Mouse (Mus musculus) neural tube, embryonic 14.5 days (tissue): ENCODE measurements around the gene Gm28539. TPM values are rescaled to one million over a fixed set of nuclear protein-coding genes. Genes with fewer than 3 reads are reported as not detected.
A peak's percentile ranks its signal among the peaks of the same experiment; 100 is the strongest.
"Not testable (repeated sequence)": the region's sequence is repeated elsewhere in the genome, so short reads cannot be mapped to it uniquely, and the experiment has no call there.

Experiments
- ATAC-seq: fragments of 200-750 bp; cut with Nextera tagmentation; 2 replicates; pipeline ENCODE4 v1.8.0; 2017; ENCODE audit warnings: low read depth, mild to moderate bottlenecking, moderate TSS enrichment, moderate library complexity
- H3K27ac ChIP-seq: fragments of 300-500 bp; sonication (generic); 2 replicates; pipeline ENCODE4 v1.5.1; 2014; ENCODE audit warnings: low read depth, mild to moderate bottlenecking, control low read depth, low read length, moderate library complexity, mixed read lengths
- H3K27me3 ChIP-seq: fragments of 300-500 bp; sonication (generic); 2 replicates; pipeline ENCODE4 v1.6.1; 2014; ENCODE audit warnings: low read length; ENCODE audit not compliant: control insufficient read depth, insufficient read depth
- H3K36me3 ChIP-seq: fragments of 300-500 bp; sonication (generic); 2 replicates; pipeline ENCODE4 v1.6.1; 2014; ENCODE audit warnings: low read length, mixed read lengths; ENCODE audit not compliant: control insufficient read depth, insufficient read depth
- H3K4me1 ChIP-seq: fragments of 300-500 bp; sonication (generic); 2 replicates; pipeline ENCODE4 v1.6.1; 2014; ENCODE audit warnings: low read length; ENCODE audit not compliant: control insufficient read depth, insufficient read depth
- H3K4me2 ChIP-seq: fragments of 300-500 bp; sonication (generic); 2 replicates; pipeline ENCODE4 v1.6.1; 2014; ENCODE audit warnings: mild to moderate bottlenecking, low read depth, low read length, control low read depth
- H3K4me3 ChIP-seq: fragments of 300-500 bp; sonication (generic); 2 replicates; pipeline ENCODE4 v1.5.1; 2014; ENCODE audit warnings: low read depth, low read length, control low read depth, mixed read lengths
- H3K9ac ChIP-seq: fragments of 300-500 bp; sonication (generic); replicated peaks from 2 replicates; pipeline ENCODE4 v1.6.1; 2014; ENCODE audit warnings: low read depth, mild to moderate bottlenecking, control low read depth, low read length, mixed read lengths
- H3K9me3 ChIP-seq: fragments of 300-500 bp; sonication (generic); 2 replicates; pipeline ENCODE4 v1.6.1; 2016; ENCODE audit warnings: low read length; ENCODE audit not compliant: control insufficient read depth
- WGBS: fragments of 180-500 bp; shearing (Covaris S2); extraction: QIAGEN DNeasy Blood & Tissue Kit; methylation state at CpG from one replicate; pipeline ENCODE4 v1.1.7; 2014; 5-methylcytosine and 5-hydroxymethylcytosine counted together
- polyA plus RNA-seq: library from polyadenylated mRNA; unstranded; fragments of >200 nt; fragmentation: Nextera tagmentation; extraction: Ambion mirVana; gene quantifications from 2 replicates; pipeline ENCODE4 v1.2.1, GENCODE M21; 2014

The Gm28539 gene
- polyA plus RNA-seq, 1 experiment from 2014 or later, result not detected

- H3K27ac ChIP-seq, result no peak overlapping the region
- H3K9ac ChIP-seq, result peak overlapping the region; percentile 85; the same call in 1 of the 2 replicates
- ATAC-seq, result peak; percentile 54
Observed at GRCm38 (mm10) chr16:18836073-18836467, 314 bp upstream of the Gm28539 start.

DNA sequence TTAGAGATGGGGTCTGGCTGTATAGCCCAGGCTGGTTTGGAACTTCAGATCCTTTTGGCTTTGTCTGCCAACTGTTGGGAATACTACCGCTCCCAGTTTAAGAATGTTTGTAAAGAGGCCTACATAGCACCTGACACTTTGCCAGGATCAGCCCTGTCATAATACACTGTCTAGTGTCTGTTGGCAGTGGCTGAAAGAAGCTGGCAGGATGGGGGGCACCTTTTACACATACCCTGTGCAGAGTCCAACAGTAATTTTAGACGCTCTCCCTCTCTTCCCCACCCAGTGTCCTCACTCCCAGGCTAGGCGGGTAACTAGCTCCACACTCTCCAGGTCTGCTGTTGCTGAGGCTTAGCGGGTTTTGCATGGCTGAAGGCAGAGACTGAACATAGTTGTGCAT lies 2.0 kb downstream of the Gm28539 start:
- ATAC-seq, result no peak

More at GRCm38 (mm10) chr16:18836073-18836467, 314 bp upstream of the Gm28539 start:
- H3K4me2 ChIP-seq, result peak overlapping the region; percentile 54
- H3K27me3 ChIP-seq, result no peaks in the 10 kb centered on the region
- H3K4me3 ChIP-seq, result peak overlapping the region; percentile 88
- H3K9me3 ChIP-seq, result no peaks in the 10 kb centered on the region
- WGBS, result 30% methylated on average over 3 of the region's 3 CpGs
- peaks cover 30% of the 10 kb centered on the region for H3K36me3 ChIP-seq
- H3K4me1 ChIP-seq, result 0 out of 2 replicates have a peak, but pooled peaks cover 5% of the 10 kb centered on the region

DNA sequence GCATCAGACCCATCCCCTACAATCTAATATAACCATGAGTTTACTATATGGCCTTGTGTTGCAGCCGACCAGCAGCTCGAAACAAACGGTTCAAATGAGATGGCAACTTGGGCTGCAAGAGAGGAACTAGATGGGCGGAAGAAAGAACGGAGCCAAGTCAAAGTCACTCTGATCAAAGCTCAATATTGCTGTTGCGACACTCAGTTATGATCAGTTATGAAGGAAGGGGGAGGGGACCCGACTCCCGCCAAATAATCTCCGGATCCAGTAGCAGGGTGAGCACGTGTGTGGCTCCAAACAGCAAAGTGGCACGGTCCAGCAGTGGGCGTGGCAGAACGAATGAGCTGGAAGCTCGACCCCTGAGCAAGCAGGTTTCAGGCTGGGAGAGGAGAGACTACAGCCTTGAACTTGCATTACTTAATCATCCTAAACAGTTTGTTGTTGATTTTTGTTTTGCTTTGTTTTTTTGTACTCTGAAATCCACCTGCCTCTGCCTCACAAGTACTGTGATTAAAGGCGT lies 10.0 kb downstream of the Gm28539 start:
- Histone ChIP-seq H3K9ac (no peak overlapping the region), H3K27me3 (no peaks in the 10 kb centered on the region), H3K4me3 (no peak overlapping the region), H3K27ac (no peak overlapping the region), H3K9me3 (no peaks in the 10 kb centered on the region), H3K4me2 (no peak overlapping the region), H3K36me3 (no peaks in the 10 kb centered on the region), H3K4me1 (no peaks in the 10 kb centered on the region)
- no peak for ATAC-seq
- WGBS, result 91% methylated on average over 15 of the region's 15 CpGs

More for the DNA sequence above, 2.0 kb downstream of the Gm28539 start:
- no peak overlapping the region for H3K27ac ChIP-seq
- H3K27me3 ChIP-seq, result no peaks in the 10 kb centered on the region
- no peak overlapping the region for H3K4me3 ChIP-seq
- no peaks in the 10 kb centered on the region for H3K9me3 ChIP-seq
- no peak overlapping the region for H3K9ac ChIP-seq
- 94% methylated on average over 4 of the region's 4 CpGs for WGBS
- 0 out of 2 replicates have a peak, but pooled peaks cover 5% of the 10 kb centered on the region for H3K4me1 ChIP-seq
- peaks cover 14% of the 10 kb centered on the region for H3K36me3 ChIP-seq
- H3K4me2 ChIP-seq, result no peak overlapping the region

DNA sequence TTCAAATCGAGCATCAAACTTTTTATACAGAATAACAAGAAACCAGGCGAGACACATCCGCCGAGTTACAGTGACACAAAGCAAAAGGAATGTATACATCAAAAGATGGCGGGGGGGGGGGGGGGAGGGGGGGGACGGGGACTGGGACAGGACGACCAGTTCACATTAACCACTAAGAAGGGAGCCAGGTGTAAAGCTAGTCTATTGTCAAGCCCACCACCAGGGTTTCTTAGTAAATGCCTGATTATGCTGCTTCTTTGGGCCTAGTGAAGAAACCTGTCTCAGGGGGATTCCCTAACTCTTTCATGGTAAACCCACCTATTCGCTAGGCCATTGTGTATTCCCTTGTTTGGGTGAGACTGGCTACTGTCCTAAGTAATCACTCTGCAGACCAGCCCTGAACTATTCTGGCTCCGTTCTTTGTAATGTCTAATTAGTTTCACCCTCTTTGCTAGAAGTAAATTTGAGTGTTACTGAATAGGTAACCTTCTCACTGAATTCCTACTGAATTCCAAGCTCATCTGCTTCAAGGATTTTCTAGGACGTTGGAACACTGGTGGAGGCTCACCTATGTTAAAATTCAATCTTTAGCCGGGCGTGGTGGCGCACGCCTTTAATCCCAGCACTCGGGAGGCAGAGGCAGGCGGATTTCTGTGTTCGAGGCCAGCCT lies 13.3 kb downstream of the Gm28539 start:
- H3K4me3 ChIP-seq, H3K9me3 ChIP-seq, H3K27ac ChIP-seq, H3K4me1 ChIP-seq, H3K27me3 ChIP-seq, H3K36me3 ChIP-seq, H3K9ac ChIP-seq, H3K4me2 ChIP-seq, ATAC-seq: not testable (repeated sequence)
- WGBS, result 94% methylated on average over 15 of the region's 17 CpGs

- no peaks in the 10 kb centered on the region for H3K9me3 ChIP-seq
- H3K4me3 ChIP-seq, result no peak overlapping the region
- ATAC-seq, result no peak
- H3K4me2 ChIP-seq, result no peak overlapping the region
- H3K4me1 ChIP-seq, result no peaks in the 10 kb centered on the region
- no peak overlapping the region for H3K9ac ChIP-seq
- H3K27me3 ChIP-seq, result no peaks in the 10 kb centered on the region
- H3K36me3 ChIP-seq, result no peaks in the 10 kb centered on the region
- no peak overlapping the region for H3K27ac ChIP-seq
Observed at GRCm38 (mm10) chr16:18858551-18858950, 22.2 kb downstream of the Gm28539 start.

DNA sequence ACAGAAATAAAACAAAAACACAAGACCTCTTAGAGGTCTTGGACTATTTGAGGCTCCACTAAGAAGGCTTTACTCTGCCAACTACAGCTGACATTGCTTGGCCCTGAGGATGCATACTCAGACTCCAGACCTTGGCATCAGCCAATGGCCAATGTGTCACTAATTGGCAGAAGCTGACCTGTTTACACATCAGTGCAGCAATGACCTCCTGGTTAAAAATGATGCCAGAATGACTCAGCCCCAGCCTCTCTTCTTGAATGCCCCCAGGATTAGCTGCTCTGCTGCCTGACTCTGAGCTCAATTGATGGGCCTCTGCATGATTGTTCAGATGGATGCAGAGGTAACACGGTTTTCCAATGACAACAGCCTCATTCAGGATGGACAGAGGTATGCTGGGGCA lies 23.8 kb downstream of the Gm28539 start:
- no peak overlapping the region for H3K27ac ChIP-seq
- H3K36me3 ChIP-seq, result no peaks in the 10 kb centered on the region
- no peak overlapping the region for H3K4me2 ChIP-seq
- no peak overlapping the region for H3K4me3 ChIP-seq
- no peaks in the 10 kb centered on the region for H3K27me3 ChIP-seq
- no peaks in the 10 kb centered on the region for H3K4me1 ChIP-seq
- no peaks in the 10 kb centered on the region for H3K9me3 ChIP-seq
- WGBS, result 64% methylated on average over 1 of the region's 1 CpGs
- ATAC-seq, result no peak
- no peak overlapping the region for H3K9ac ChIP-seq

DNA sequence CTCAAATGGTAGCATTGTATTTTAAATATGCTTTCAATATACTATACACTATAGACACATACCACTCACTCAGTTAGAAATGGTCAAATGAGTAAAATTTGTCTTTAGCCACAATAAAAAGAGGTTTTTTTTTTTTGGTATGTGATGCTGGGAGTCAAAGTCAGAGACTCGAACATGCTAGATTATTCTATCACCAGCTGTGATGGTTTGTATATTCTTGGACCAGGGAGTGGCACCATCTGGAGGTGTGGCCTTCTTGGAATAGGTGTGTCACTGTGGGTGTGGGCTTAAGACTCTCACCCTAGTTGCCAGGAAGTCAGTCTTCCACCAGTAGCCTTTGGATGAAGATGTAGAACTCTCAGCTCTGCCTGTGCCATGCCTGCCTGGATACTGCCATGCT lies 34.1 kb downstream of the Gm28539 start:
- not testable (repeated sequence) for ATAC-seq, H3K27ac ChIP-seq, H3K4me3 ChIP-seq, H3K4me1 ChIP-seq, H3K4me2 ChIP-seq, H3K9ac ChIP-seq, H3K27me3 ChIP-seq, H3K9me3 ChIP-seq
- peaks cover 24% of the 10 kb centered on the region for H3K36me3 ChIP-seq
- WGBS, result 96% methylated on average over 1 of the region's 1 CpGs

DNA sequence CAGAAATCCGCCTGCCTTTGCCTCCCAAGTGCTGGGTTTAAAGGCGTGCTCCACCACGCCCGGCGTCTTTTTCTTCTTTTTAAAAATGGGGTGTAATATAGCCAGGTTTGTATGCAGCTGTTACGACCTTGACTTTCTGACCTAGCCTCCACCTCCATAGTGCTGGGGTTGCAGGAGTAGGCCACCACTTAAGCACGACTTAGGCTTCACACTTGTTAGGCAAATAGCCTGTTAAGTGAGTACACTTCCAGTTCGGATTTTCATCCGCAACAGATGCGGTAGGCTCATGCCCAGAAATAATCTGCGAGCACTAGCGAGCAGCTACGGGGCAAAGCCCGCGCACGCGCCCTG lies 39.7 kb downstream of the Gm28539 start:
- H3K9ac ChIP-seq, result peak overlapping the region; percentile 94
- H3K27me3 ChIP-seq, result no peaks in the 10 kb centered on the region
- peak overlapping the region; percentile 94 for H3K27ac ChIP-seq
- H3K4me3 ChIP-seq, result peak overlapping the region; percentile 92
- WGBS, result 2% methylated on average over 17 of the region's 17 CpGs
- H3K4me1 ChIP-seq, result peaks cover 12% of the 10 kb centered on the region; the same call in 1 of the 2 replicates
- peak overlapping the region; percentile 76 for H3K4me2 ChIP-seq
- peaks cover 23% of the 10 kb centered on the region for H3K36me3 ChIP-seq
- no peaks in the 10 kb centered on the region for H3K9me3 ChIP-seq
- no peak for ATAC-seq

- ATAC-seq, result peak; percentile 91
- H3K9me3 ChIP-seq, result no peaks in the 10 kb centered on the region
- peaks cover 19% of the 10 kb centered on the region for H3K36me3 ChIP-seq
- under 1% methylated on average over 83 of the region's 93 CpGs for WGBS
- H3K27me3 ChIP-seq, result no peaks in the 10 kb centered on the region
- H3K9ac ChIP-seq, result peak within 1 kb of the TSS; percentile 94
- H3K4me3 ChIP-seq, result peak within 1 kb of the TSS; percentile 92
- H3K4me2 ChIP-seq, result peak within 1 kb of the TSS; percentile 76
- peak within 1 kb of the TSS; percentile 94 for H3K27ac ChIP-seq
- peaks cover 12% of the 10 kb centered on the region; the same call in 1 of the 2 replicates for H3K4me1 ChIP-seq
Observed at GRCm38 (mm10) chr16:18876442-18877308, 40.3 kb downstream of the Gm28539 start, which contains the start of the genes Mrpl40 and Hira. TSS of gene Mrpl40 (minus strand) at chr16:18876862. TSS of gene Hira (plus strand) at chr16:18877037.
